Mouse (Mus musculus) midbrain, postnatal 0 days (tissue): ENCODE measurements around the gene D330045A20Rik. TPM values are rescaled to one million over a fixed set of nuclear protein-coding genes. Genes with fewer than 3 reads are reported as not detected.

ENCODE experiments used
- ATAC-seq: fragments of 200-750 bp; cut with Nextera tagmentation; 2 replicates; pipeline ENCODE4 v1.8.0; 2017; ENCODE audit warnings: moderate number of reproducible peaks, mild to moderate bottlenecking, moderate TSS enrichment, moderate library complexity; ENCODE audit not compliant: low FRiP score
- DNase-seq: peaks from one replicate; pipeline ENCODE4 v3.0.0-alpha.2; 2015; ENCODE audit warnings: low spot score
- H3K27ac ChIP-seq: fragments of 300-500 bp; sonication (generic); 2 replicates; pipeline ENCODE4 v1.5.1; 2014; ENCODE audit warnings: low read depth, mild to moderate bottlenecking, low read length, mixed read lengths
- H3K27me3 ChIP-seq: fragments of 300-500 bp; sonication (generic); 2 replicates; pipeline ENCODE4 v1.6.1; 2014; ENCODE audit warnings: low read length, control low read depth, mixed read lengths; ENCODE audit not compliant: insufficient read depth
- H3K36me3 ChIP-seq: fragments of 300-500 bp; sonication (generic); 2 replicates; pipeline ENCODE4 v1.6.1; 2014; ENCODE audit warnings: low read length, control low read depth, mixed read lengths; ENCODE audit not compliant: insufficient read depth
- H3K4me1 ChIP-seq: fragments of 300-500 bp; sonication (generic); 2 replicates; pipeline ENCODE4 v1.6.1; 2014; ENCODE audit warnings: mild to moderate bottlenecking, control low read depth, antibody characterized with exemption, low read length, mixed read lengths; ENCODE audit not compliant: insufficient read depth
- H3K4me2 ChIP-seq: fragments of 300-500 bp; sonication (generic); 2 replicates; pipeline ENCODE4 v1.6.1; 2014; ENCODE audit warnings: low read depth, mild to moderate bottlenecking, low read length, mixed read lengths; ENCODE audit not compliant: poor library complexity, severe bottlenecking
- H3K4me3 ChIP-seq: fragments of 300-500 bp; sonication (generic); 2 replicates; pipeline ENCODE4 v1.5.1; 2014; ENCODE audit warnings: low read depth, mild to moderate bottlenecking, low read length, moderate library complexity
- H3K9ac ChIP-seq: fragments of 300-500 bp; sonication (generic); replicated peaks from 2 replicates; pipeline ENCODE4 v1.6.1; 2014; ENCODE audit warnings: mild to moderate bottlenecking, low read length, moderate library complexity, mixed read lengths; ENCODE audit not compliant: poor library complexity, severe bottlenecking
- H3K9me3 ChIP-seq: fragments of 300-500 bp; sonication (generic); 2 replicates; pipeline ENCODE4 v1.6.1; 2016; ENCODE audit warnings: low read length, control low read depth
- CTCF ChIP-seq: IDR thresholded peaks from 2 replicates; pipeline ENCODE4 v1.5.1; 2016; ENCODE audit warnings: antibody characterized with exemption, mild to moderate bottlenecking
- WGBS: fragments of 180-500 bp; shearing (Covaris S2); extraction: QIAGEN DNeasy Blood & Tissue Kit; methylation state at CpG from one replicate; pipeline ENCODE4 v1.1.7; 2014; 5-methylcytosine and 5-hydroxymethylcytosine counted together
- polyA plus RNA-seq: library from polyadenylated mRNA; unstranded; fragments of >200 nt; fragmentation: Nextera tagmentation; extraction: Ambion mirVana; gene quantifications from 2 replicates; pipeline ENCODE4 v1.2.1, GENCODE M21; 2015
- total RNA-seq: library from RNA; depleted of rRNA; stranded (reverse); fragments of >200 nt; gene quantifications from 2 replicates; pipeline ENCODE4 v1.2.3, GENCODE M21; 2014; rRNA removed

D330045A20Rik gene
- total and polyA plus RNA-seq, 2 experiments from 2014 or later: 0.60 to 1.7 TPM

DNA sequence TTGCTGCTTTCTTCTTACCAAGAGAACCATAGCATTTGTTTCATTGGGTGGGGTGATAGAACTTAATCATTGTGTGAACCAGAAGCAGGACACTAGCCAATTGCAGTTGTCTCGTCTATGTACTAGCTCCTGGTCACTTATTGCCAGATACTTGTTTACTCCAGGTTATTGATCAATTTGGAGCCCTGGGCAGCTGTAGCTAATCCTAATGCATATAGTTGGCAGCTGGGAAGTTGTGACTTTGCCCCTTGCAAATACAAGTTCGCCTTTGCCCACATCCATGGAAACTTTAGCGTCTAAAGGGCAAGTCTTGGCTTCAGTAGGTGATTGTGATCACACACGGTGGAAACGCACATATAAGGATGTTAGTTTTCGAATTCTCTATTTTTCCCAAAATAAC is 116.2 kb downstream of the D330045A20Rik start:
- H3K4me1 ChIP-seq: no peaks in the 10 kb centered on the region
- H3K27ac ChIP-seq: no peak overlapping the region
- no peak overlapping the region for H3K9ac ChIP-seq
- H3K36me3 ChIP-seq: no peaks in the 10 kb centered on the region
- no peak overlapping the region for H3K4me3 ChIP-seq
- peaks cover 4% of the 10 kb centered on the region; the same call in 1 of the 2 replicates for H3K27me3 ChIP-seq
- no peaks in the 10 kb centered on the region for H3K9me3 ChIP-seq
- no peak for TF ChIP-seq CTCF
- no peak for DNase-seq
- no peak overlapping the region for H3K4me2 ChIP-seq
- WGBS: 84% methylated on average over 6 of the region's 6 CpGs
- no peak for ATAC-seq

Other genes with a start within 250 kb of the D330045A20Rik start
- not detected in 2 replicates for gene Trap1a, start 146.7 kb upstream of the D330045A20Rik start, total RNA-seq
- gene Trap1a, start 146.7 kb upstream of the D330045A20Rik start, polyA plus RNA-seq: not detected in 2 replicates
- gene Rnf128, start 82.9 kb downstream of the D330045A20Rik start, total RNA-seq: 7.0 and 8.3 TPM in 2 replicates
- 8.5 and 10.0 TPM in 2 replicates for gene Rnf128, start 82.9 kb downstream of the D330045A20Rik start, polyA plus RNA-seq
- 0.71 and 0.85 TPM in 2 replicates for gene Tbc1d8b, start 204.6 kb downstream of the D330045A20Rik start, total RNA-seq
- gene Tbc1d8b, start 204.6 kb downstream of the D330045A20Rik start, polyA plus RNA-seq: 0.27 TPM in 2 replicates
- not detected in 2 replicates for gene Gm15013, start 234.1 kb downstream of the D330045A20Rik start, total RNA-seq
- gene Gm15013, start 234.1 kb downstream of the D330045A20Rik start, polyA plus RNA-seq: not detected in 2 replicates